Mouse (Mus musculus): ENCODE measurements around the gene Ccne1.

The Ccne1 gene

GRCm38 (mm10) chr7:38059096-38059495 lies 48.2 kb downstream of the Ccne1 start:
- in situ Hi-C loops (cut with MboI, MseI), result no loop called here

GRCm38 (mm10) chr7:38055996-38056395 lies 51.3 kb downstream of the Ccne1 start:
- in situ Hi-C loops (cut with MboI, MseI), result no loop called here

GRCm38 (mm10) chr7:38054246-38054645 lies 53.1 kb downstream of the Ccne1 start:
- in situ Hi-C loops (cut with MboI, MseI), result no loop called here

All from regulatory T cell (primary cell).